Mouse (Mus musculus) stomach, postnatal 0 days (tissue): Measurements from ENCODE around the gene Nr2f1.

Experiments
- CTCF ChIP-seq: IDR thresholded peaks from 2 replicates; pipeline ENCODE4 v1.5.1; 2016; ENCODE audit warnings: antibody characterized with exemption, low read depth, mild to moderate bottlenecking, moderate library complexity
- EP300 ChIP-seq: optimal IDR thresholded peaks from 2 replicates; pipeline ENCODE3; 2016; ENCODE audit warnings: antibody characterized with exemption

- TF ChIP-seq CTCF (peak; percentile 63), EP300 (no peak)
Observed at GRCm38 (mm10) chr13:78203348-78204061, 3.9 kb upstream of the Nr2f1 start.
